Mouse (Mus musculus) neutrophil, adult 59 days (primary cell): Measurements from ENCODE around the gene Sh2d1b2. TPM values are rescaled to one million over a fixed set of nuclear protein-coding genes. Genes with fewer than 3 reads are reported as not detected.

Experiments used
- total RNA-seq, 2 experiments: library from RNA; stranded (reverse); gene quantifications; 1 replicate in 1 of 2; 2 replicates in 1 of 2; pipeline ENCODE4 v1.2.4; 2023

Sh2d1b2 gene
- total RNA-seq, result not detected

GRCm38 (mm10) chr1:170232688-170233087 is at the start of gene Sh2d1b2:
TSS of gene Sh2d1b2 (plus strand) at chr1:170232749.

GRCm38 (mm10) chr1:170214757-170215522 is 17.6 kb upstream of the Sh2d1b2 start, which contains the start of gene Uhmk1:
TSS of gene Uhmk1 (minus strand) at chr1:170215397.

GRCm38 (mm10) chr1:170277016-170277415 is 44.5 kb downstream of the Sh2d1b2 start, which contains the start of gene Sh2d1b1:
TSS of gene Sh2d1b1 (plus strand) at chr1:170277320.

Other genes with a start within 250 kb of the Sh2d1b2 start
- gene Ddr2, start 122.0 kb upstream of the Sh2d1b2 start, total RNA-seq, result under 1 TPM; 0.18 to 0.37 TPM
- 10 to 100 TPM; 45.6 to 49.7 TPM for gene Uap1, start 57.8 kb upstream of the Sh2d1b2 start, total RNA-seq
- gene Uhmk1, start 17.4 kb upstream of the Sh2d1b2 start, total RNA-seq, result 10 to 100 TPM; 31.7 TPM
- 1 to 10 TPM; 1.9 to 2.4 TPM for gene Sh2d1b1, start 44.6 kb downstream of the Sh2d1b2 start, total RNA-seq
- 10 to 100 TPM; 10.6 to 12.7 TPM for gene Gm7694, start 73.6 kb downstream of the Sh2d1b2 start, total RNA-seq
- gene Spata46, start 76.1 kb downstream of the Sh2d1b2 start, total RNA-seq, result not detected